Mouse (Mus musculus): ENCODE results near the gene Tedc2. TPM values are rescaled to one million over a fixed set of nuclear protein-coding genes. Genes with fewer than 3 reads are reported as not detected.

Tedc2 gene
- total RNA-seq, 2 experiments from 2014 or later: 8.7 to 10.1 TPM

Small RNAs within 50 kb of the gene (microRNA-seq; reads per million reads assigned to microRNA genes)
- gene Mir5134 (1.0 to 2.4 reads per million in 2 experiments), gene Mir6965 (0 to 0.79 reads per million in 2 experiments)

Other genes starting within 250 kb of the Tedc2 start
- gene Prss30, start 240.3 kb downstream of the Tedc2 start, total RNA-seq (2021): under 1 TPM; 0.48 to 0.93 TPM
- 1 to 10 TPM; 1.8 to 2.2 TPM for gene Prss22, start 222.8 kb downstream of the Tedc2 start, total RNA-seq (2021)
- not detected for gene Prss27, start 182.7 kb downstream of the Tedc2 start, total RNA-seq (2021)
- gene Kctd5, start 147.4 kb downstream of the Tedc2 start, total RNA-seq (2021): 10 to 100 TPM; 37.6 to 48.3 TPM
- 10 to 100 TPM; 89.4 to 95.5 TPM for gene Pdpk1, start 69.9 kb downstream of the Tedc2 start, total RNA-seq (2021)
- 10 to 100 TPM; 32.4 to 36.1 TPM for gene Amdhd2, start 57.1 kb downstream of the Tedc2 start, total RNA-seq (2021)
- gene Atp6v0c, start 51.1 kb downstream of the Tedc2 start, total RNA-seq (2021): 1,000 to 10,000 TPM; 1,506 to 1,590 TPM
- gene Tbc1d24, start 15.3 kb downstream of the Tedc2 start, total RNA-seq (2021): 10 to 100 TPM; 71.1 to 72.5 TPM
- 10 to 100 TPM; 11.0 to 12.6 TPM for gene Ntn3, start 11.3 kb downstream of the Tedc2 start, total RNA-seq (2021)
- gene Ccnf, start 30.6 kb upstream of the Tedc2 start, total RNA-seq (2021): 1 to 10 TPM; 6.2 to 6.7 TPM
- 1 to 10 TPM in 1 of 2 experiments, under 1 TPM in 1; 0.77 to 1.3 TPM for gene Abca17, start 130.2 kb upstream of the Tedc2 start, total RNA-seq (2021)
- gene Abca3, start 131.1 kb upstream of the Tedc2 start, total RNA-seq (2021): 100 to 1,000 TPM; 111 to 118 TPM
- gene Rnps1, start 193.7 kb upstream of the Tedc2 start, total RNA-seq (2021): 100 to 1,000 TPM; 141 to 145 TPM
- gene Eci1, start 205.8 kb upstream of the Tedc2 start, total RNA-seq (2021): 10 to 100 TPM; 22.3 to 22.4 TPM
- 1 to 10 TPM; 4.8 to 6.5 TPM for gene Dnase1l2, start 222.3 kb upstream of the Tedc2 start, total RNA-seq (2021)
- gene E4f1, start 249.5 kb upstream of the Tedc2 start, total RNA-seq (2021): 10 to 100 TPM; 31.2 to 33.1 TPM
- gene Pgp, start 249.5 kb upstream of the Tedc2 start, total RNA-seq (2021): 10 to 100 TPM; 70.6 to 74.9 TPM

Measured in left cerebral cortex, postnatal 14 days (tissue).